Mouse (Mus musculus) thymus, adult 2 months (tissue): Measurements from ENCODE around the gene Akap2. TPM values are rescaled to one million over a fixed set of nuclear protein-coding genes. Genes with fewer than 3 reads are reported as not detected.

Experiments
- DNase-seq: peaks from one replicate; pipeline ENCODE4 v3.0.0; 2021
- H3K27ac ChIP-seq: fragments of 200-500 bp; 2 replicates; pipeline ENCODE4 v1.5.1; 2012; ENCODE audit warnings: low read length, control low read depth; ENCODE audit not compliant: control insufficient read depth, insufficient read depth
- H3K27me3 ChIP-seq: fragments of 200-500 bp; 2 replicates; pipeline ENCODE4 v1.6.1; 2012; ENCODE audit warnings: mild to moderate bottlenecking, low read length, moderate library complexity, mixed read lengths; ENCODE audit not compliant: control insufficient read depth, insufficient read depth
- H3K36me3 ChIP-seq: fragments of 200-500 bp; 2 replicates; pipeline ENCODE4 v1.6.1; 2012; ENCODE audit warnings: mild to moderate bottlenecking, low read length, moderate library complexity; ENCODE audit not compliant: control insufficient read depth, insufficient read depth
- H3K4me1 ChIP-seq: fragments of 200-500 bp; replicated peaks from 2 replicates; pipeline ENCODE4 v1.6.1; 2012; ENCODE audit warnings: low read length; ENCODE audit not compliant: control insufficient read depth, insufficient read depth
- H3K4me3 ChIP-seq: fragments of 200-500 bp; 2 replicates; pipeline ENCODE4 v1.5.1; 2012; ENCODE audit warnings: mild to moderate bottlenecking, low read length, control low read depth, moderate library complexity; ENCODE audit not compliant: control insufficient read depth, insufficient read depth
- CTCF ChIP-seq: fragments of 200-500 bp; IDR thresholded peaks from 2 replicates; pipeline ENCODE4 v1.5.1; 2012; ENCODE audit warnings: mild to moderate bottlenecking, control low read depth, low read length, moderate library complexity, borderline replicate concordance; ENCODE audit not compliant: control insufficient read depth, poor library complexity, insufficient read depth; ENCODE audit errors: extremely low read depth
- POLR2A ChIP-seq: fragments of 200-500 bp; IDR thresholded peaks from 2 replicates; pipeline ENCODE4 v1.6.1; 2012; ENCODE audit warnings: mild to moderate bottlenecking, low read length, control low read depth, moderate library complexity; ENCODE audit not compliant: control insufficient read depth, poor library complexity, insufficient read depth; ENCODE audit errors: extremely low read depth
- WGBS: fragments of 180-500 bp; shearing (Covaris S2); methylation state at CpG from one replicate; pipeline ENCODE4 v1.1.7; 2018; 5-methylcytosine and 5-hydroxymethylcytosine counted together
- polyA plus RNA-seq: library from polyadenylated mRNA; depleted of rRNA; stranded (reverse); fragments of >200 nt; gene quantifications from 2 replicates; pipeline ENCODE4 v1.2.3, GENCODE M21; 2012

The Akap2 gene
- polyA plus RNA-seq, 1 experiment, result 99.2 TPM

DNA sequence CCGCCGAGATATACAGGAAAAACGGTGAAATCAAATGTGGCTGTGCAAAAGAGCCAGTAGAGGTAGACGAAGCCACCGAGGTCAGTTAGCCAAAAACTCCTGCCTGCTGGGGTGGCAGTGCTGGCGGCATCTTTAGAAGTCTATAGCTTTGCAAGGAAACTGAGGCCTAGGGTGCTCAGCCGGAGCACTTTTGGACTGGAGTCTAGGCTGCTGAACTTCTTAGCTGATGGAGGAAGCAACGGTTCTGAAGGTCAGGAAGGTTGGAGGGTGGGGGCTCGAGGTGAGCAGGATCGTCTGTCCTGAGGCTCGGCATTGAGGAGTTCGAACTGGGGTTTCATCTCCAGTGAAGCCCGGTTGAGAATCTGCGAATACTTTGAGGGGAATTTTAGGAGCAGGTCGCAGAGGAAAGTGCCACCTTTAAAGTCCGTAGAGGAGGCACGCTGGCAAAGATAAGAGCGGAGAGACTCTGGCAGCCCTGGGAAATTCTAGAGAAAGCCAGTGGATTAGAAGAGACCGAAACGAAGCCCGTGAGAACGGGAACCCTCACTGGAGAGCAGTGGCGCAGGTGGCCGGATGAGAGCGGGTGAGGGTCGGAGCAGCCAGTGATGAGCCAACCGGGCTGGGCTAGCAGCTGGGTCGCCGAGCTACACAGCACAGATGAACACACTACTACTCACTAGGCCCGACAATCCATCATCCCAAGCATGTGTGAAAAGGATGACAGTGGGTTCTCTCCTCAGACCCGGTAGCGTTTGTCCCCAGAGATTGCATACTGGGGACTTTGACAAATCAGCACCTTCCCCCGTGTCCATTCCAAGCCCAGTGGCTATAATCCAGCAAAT is 65.3 kb downstream of the Akap2 start:
- WGBS, result 3% methylated on average over 33 of the region's 33 CpGs
- Histone ChIP-seq H3K4me1 (peaks cover 17% of the 10 kb centered on the region), H3K27ac (peak overlapping the region; percentile 78), H3K27me3 (no peaks in the 10 kb centered on the region), H3K4me3 (peak overlapping the region; percentile 78), H3K36me3 (no peaks in the 10 kb centered on the region)
- DNase-seq, result peak; percentile 65
- TF ChIP-seq CTCF (0 out of 2 replicates have a peak, but pooled peaks have one; percentile 4), POLR2A (no peak)

DNA sequence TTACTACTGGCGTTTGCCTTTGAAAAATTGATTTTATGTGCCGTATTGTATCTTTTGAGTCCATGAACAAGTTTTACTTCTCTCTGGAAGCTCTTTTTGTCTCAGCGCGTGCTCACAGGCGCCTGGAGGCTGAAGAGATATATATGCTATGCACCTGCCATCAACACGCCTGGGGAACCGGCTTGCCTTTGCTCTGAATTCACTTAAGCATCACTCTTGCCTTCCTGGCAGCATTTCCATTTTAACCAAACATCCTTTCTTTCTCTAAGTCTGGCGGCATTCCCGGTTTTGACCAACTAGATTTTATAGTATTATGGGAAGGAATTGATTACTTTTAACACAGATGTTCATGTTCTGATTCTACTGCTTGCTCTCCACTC is 65.9 kb downstream of the Akap2 start:
- WGBS, result 62% methylated on average over 9 of the region's 9 CpGs
- peak overlapping the region; percentile 78; the same call in 1 of the 2 replicates for H3K27ac ChIP-seq
- TF ChIP-seq CTCF, result no peak
- no peak for TF ChIP-seq POLR2A
- DNase-seq, result peak; percentile 42
- H3K36me3 ChIP-seq, result no peaks in the 10 kb centered on the region
- H3K4me1 ChIP-seq, result peaks cover 17% of the 10 kb centered on the region
- H3K27me3 ChIP-seq, result no peaks in the 10 kb centered on the region
- peak overlapping the region; percentile 78 for H3K4me3 ChIP-seq

- Histone ChIP-seq H3K27ac (no peak overlapping the region; the same call in 1 of the 2 replicates), H3K4me3 (no peak overlapping the region), H3K4me1 (peaks cover 17% of the 10 kb centered on the region), H3K27me3 (no peaks in the 10 kb centered on the region), H3K36me3 (no peaks in the 10 kb centered on the region)
- TF ChIP-seq POLR2A, result no peak
- TF ChIP-seq CTCF, result no peak
- no peak for DNase-seq
- 91% methylated on average over 11 of the region's 11 CpGs for WGBS
Measured at GRCm38 (mm10) chr4:57783853-57784600, 66.6 kb downstream of the Akap2 start.

DNA sequence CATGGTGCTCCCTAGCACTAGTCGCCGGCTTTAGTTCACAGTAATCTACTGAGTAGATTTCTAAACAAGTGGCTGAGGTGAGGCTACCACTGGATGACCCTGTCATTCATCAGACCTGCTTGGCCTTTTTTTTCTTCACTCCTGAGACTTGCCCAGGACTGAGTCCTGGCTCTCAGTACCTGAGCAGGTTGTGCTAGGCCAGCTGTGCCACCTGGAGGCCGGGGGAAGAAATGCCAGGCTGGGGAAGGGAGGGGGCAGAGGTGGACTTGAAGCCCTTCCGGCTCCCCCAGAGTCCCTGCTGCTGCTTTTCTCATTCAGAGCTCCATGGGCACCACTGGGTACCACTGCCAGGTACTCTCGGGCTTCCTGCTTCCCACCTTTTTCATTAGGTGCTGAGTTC is 71.3 kb downstream of the Akap2 start:
- no peaks in the 10 kb centered on the region for H3K36me3 ChIP-seq
- peaks cover 13% of the 10 kb centered on the region for H3K4me1 ChIP-seq
- H3K4me3 ChIP-seq, result no peak overlapping the region
- DNase-seq, result peak; percentile 70
- H3K27ac ChIP-seq, result no peak overlapping the region
- TF ChIP-seq POLR2A (no peak), CTCF (peak; percentile 72; the same call in 1 of the 2 replicates)
- 70% methylated on average over 5 of the region's 5 CpGs for WGBS
- H3K27me3 ChIP-seq, result no peaks in the 10 kb centered on the region

GRCm38 (mm10) chr4:57789118-57789517 is 71.7 kb downstream of the Akap2 start:
- H3K27me3 ChIP-seq, result no peaks in the 10 kb centered on the region
- no peak overlapping the region for H3K27ac ChIP-seq
- no peak for DNase-seq
- no peaks in the 10 kb centered on the region for H3K36me3 ChIP-seq
- TF ChIP-seq POLR2A, result no peak
- TF ChIP-seq CTCF, result no peak
- H3K4me1 ChIP-seq, result peaks cover 11% of the 10 kb centered on the region
- H3K4me3 ChIP-seq, result no peak overlapping the region

DNA sequence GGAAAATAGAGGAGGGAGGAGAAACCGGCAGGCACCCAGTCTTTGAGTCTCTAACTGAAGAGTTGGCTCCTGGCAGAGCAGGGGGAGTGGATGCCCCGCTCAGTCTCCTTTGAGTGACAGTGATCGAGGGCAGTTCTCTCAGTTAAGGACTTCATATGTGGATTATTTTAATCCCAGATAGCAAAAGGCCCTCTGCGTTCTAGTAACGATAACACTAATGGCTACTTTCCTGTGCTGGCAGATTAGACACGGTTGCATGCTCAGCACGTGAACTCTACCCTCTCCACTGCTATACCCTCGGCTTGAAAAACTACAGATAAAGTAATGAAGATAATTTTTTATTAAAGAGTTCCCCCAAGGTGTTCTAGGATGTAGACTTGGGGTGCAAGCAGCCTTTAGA is 76.5 kb downstream of the Akap2 start:
- Histone ChIP-seq H3K27ac (no peak overlapping the region), H3K36me3 (no peaks in the 10 kb centered on the region), H3K4me1 (peaks cover 16% of the 10 kb centered on the region), H3K4me3 (no peak overlapping the region), H3K27me3 (no peaks in the 10 kb centered on the region)
- no peak for DNase-seq
- 92% methylated on average over 8 of the region's 8 CpGs for WGBS
- no peak for TF ChIP-seq CTCF
- no peak for TF ChIP-seq POLR2A
